8 mouse cellular contexts compared by ENCODE assay signal in genomic region chr11:78466242-78466912, GRCm38 (mm10). TPM values are rescaled to one million over a fixed set of nuclear protein-coding genes. Genes with fewer than 3 reads are reported as not detected.
DNase-seq lines count a peak whose midpoint lies in the region; ATAC-seq and TF ChIP-seq lines count a peak whose summit lies in the region.

No protein-coding gene starts in this region.

- H3K27me3 ChIP-seq in lung, postnatal 0 days (replicated peaks; ENCODE audit: insufficient read depth, low read length): no peaks in the 10 kb centered on the region
- no peaks in the 10 kb centered on the region for H3K27me3 ChIP-seq in forebrain, embryonic 15.5 days
- H3K27me3 ChIP-seq in limb, embryonic 13.5 days: no peaks in the 10 kb centered on the region
- H3K27me3 ChIP-seq in stomach, embryonic 14.5 days (ENCODE audit: control insufficient read depth, insufficient read depth, low read length): no peaks in the 10 kb centered on the region

- no peak for TF ChIP-seq CTCF in lung, postnatal 0 days (IDR thresholded peaks at IDR 0.05)

- peaks cover 4% of the 10 kb centered on the region; the same call in 1 of the 2 replicates for H3K9me3 ChIP-seq in lung, postnatal 0 days (ENCODE audit: low read length)
- no peaks in the 10 kb centered on the region for H3K9me3 ChIP-seq in forebrain, embryonic 15.5 days
- H3K9me3 ChIP-seq in limb, embryonic 13.5 days: no peaks in the 10 kb centered on the region
- H3K9me3 ChIP-seq in stomach, embryonic 14.5 days (ENCODE audit: control insufficient read depth, low read depth, low read length): no peaks in the 10 kb centered on the region; the same call in 1 of the 2 replicates

- H3K27ac ChIP-seq in lung, postnatal 0 days (ENCODE audit: low read length): peak overlapping the region; percentile 54; the same call in 1 of the 2 replicates
- peak overlapping the region; percentile 84 for H3K27ac ChIP-seq in forebrain, embryonic 15.5 days (replicated peaks)
- H3K27ac ChIP-seq in limb, embryonic 13.5 days: peak overlapping the region; percentile 98
- peak overlapping the region; percentile 96 for H3K27ac ChIP-seq in stomach, embryonic 14.5 days (ENCODE audit: low read length)

- no peak for DNase-seq in lung, postnatal 0 days (ENCODE audit: low spot score)
- no peak for DNase-seq in lung, postnatal 14 days
- DNase-seq in layer of hippocampus, postnatal 36 days: no peak
- no peak for DNase-seq in Muller cell, postnatal 12 days (ENCODE audit: inconsistent ontology term)
- DNase-seq in gastrocnemius, adult 18-20 months (ENCODE audit: low spot score): no peak

- no peak for TF ChIP-seq EP300 in lung, postnatal 0 days (IDR thresholded peaks at IDR 0.05)

- peak overlapping the region; percentile 94 for H3K4me2 ChIP-seq in lung, postnatal 0 days (replicated peaks; ENCODE audit: low read depth, low read length)
- H3K4me2 ChIP-seq in forebrain, embryonic 15.5 days (replicated peaks): peak overlapping the region; percentile 82
- H3K4me2 ChIP-seq in limb, embryonic 13.5 days (replicated peaks): peak overlapping the region; percentile 83
- H3K4me2 ChIP-seq in stomach, embryonic 14.5 days (replicated peaks; ENCODE audit: low read depth, low read length): peak overlapping the region; percentile 88

- peak overlapping the region; percentile 65 for H3K4me3 ChIP-seq in lung, postnatal 0 days (ENCODE audit: low read depth, low read length)
- peak overlapping the region; percentile 72 for H3K4me3 ChIP-seq in forebrain, embryonic 15.5 days
- peak overlapping the region; percentile 78 for H3K4me3 ChIP-seq in limb, embryonic 13.5 days
- peak overlapping the region; percentile 78 for H3K4me3 ChIP-seq in stomach, embryonic 14.5 days (ENCODE audit: low read depth, low read length)

- ATAC-seq in lung, postnatal 0 days: no peak
- ATAC-seq in forebrain, embryonic 15.5 days (replicated peaks): peak; percentile 29; the same call in 1 of the 2 replicates
- ATAC-seq in limb, embryonic 13.5 days (ENCODE audit: low FRiP score, low read depth): no peak
- no peak; the same call in 1 of the 2 replicates for ATAC-seq in stomach, embryonic 14.5 days (ENCODE audit: insufficient number of reproducible peaks, insufficient read depth, low FRiP score, low read depth)

- peaks cover 5% of the 10 kb centered on the region; the same call in 1 of the 2 replicates for H3K4me1 ChIP-seq in lung, postnatal 0 days (ENCODE audit: insufficient read depth, low read depth, low read length)
- peaks cover 17% of the 10 kb centered on the region for H3K4me1 ChIP-seq in forebrain, embryonic 15.5 days
- H3K4me1 ChIP-seq in limb, embryonic 13.5 days: peaks cover 26% of the 10 kb centered on the region
- H3K4me1 ChIP-seq in stomach, embryonic 14.5 days (ENCODE audit: control insufficient read depth, insufficient read depth, low read length): peaks cover 15% of the 10 kb centered on the region; the same call in 1 of the 2 replicates

- WGBS in lung, postnatal 0 days: 68% methylated on average over 23 of the region's 23 CpGs
- WGBS in forebrain, embryonic 15.5 days: 43% methylated on average over 23 of the region's 23 CpGs
- 73% methylated on average over 23 of the region's 23 CpGs for WGBS in limb, embryonic 13.5 days
- WGBS in stomach, embryonic 14.5 days: 76% methylated on average over 23 of the region's 23 CpGs

- no peaks in the 10 kb centered on the region for H3K36me3 ChIP-seq in lung, postnatal 0 days (ENCODE audit: insufficient read depth, low read length)
- no peaks in the 10 kb centered on the region; the same call in 1 of the 2 replicates for H3K36me3 ChIP-seq in forebrain, embryonic 15.5 days
- peaks cover 11% of the 10 kb centered on the region for H3K36me3 ChIP-seq in limb, embryonic 13.5 days
- H3K36me3 ChIP-seq in stomach, embryonic 14.5 days (ENCODE audit: control insufficient read depth, insufficient read depth, low read length): no peaks in the 10 kb centered on the region

- H3K9ac ChIP-seq in lung, postnatal 0 days (replicated peaks; ENCODE audit: low read depth): peak overlapping the region; percentile 30; the same call in 1 of the 2 replicates
- peak overlapping the region; percentile 72; the same call in 1 of the 2 replicates for H3K9ac ChIP-seq in forebrain, embryonic 15.5 days (replicated peaks)
- H3K9ac ChIP-seq in limb, embryonic 13.5 days: peak overlapping the region; percentile 91
- H3K9ac ChIP-seq in stomach, embryonic 14.5 days (replicated peaks; ENCODE audit: low read depth, low read length): no peak overlapping the region

RNA-seq across cellular contexts. Expression of gene Slc46a1, which starts 0.9 kb away (rescaled TPM):
- polyA plus RNA-seq in lung, postnatal 0 days (2015; fragmentation: Nextera tagmentation; extraction: Ambion mirVana): 10.6 and 11.9 TPM in 2 replicates
- 20.2 and 21.7 TPM in 2 replicates for polyA plus RNA-seq in forebrain, embryonic 15.5 days (2015; fragmentation: Nextera tagmentation; extraction: Ambion mirVana)
- 17.1 TPM in 2 replicates for polyA plus RNA-seq in limb, embryonic 13.5 days (2015; fragmentation: Nextera tagmentation; extraction: Ambion mirVana)
- 12.9 and 14.3 TPM in 2 replicates for polyA plus RNA-seq in stomach, embryonic 14.5 days (2014; fragmentation: Nextera tagmentation; extraction: Ambion mirVana)
- total RNA-seq in layer of hippocampus, postnatal 36 days (2021): 10 to 100 TPM in 1 of 2 experiments, 1 to 10 TPM in 1; 9.5 to 11.3 TPM
- under 1 TPM; 0.47 to 0.91 TPM for total RNA-seq in gastrocnemius, adult 18-20 months (2021)

RNA-seq across cellular contexts. Expression of gene Sarm1, which starts 31.2 kb away (rescaled TPM):
- polyA plus RNA-seq in lung, postnatal 0 days (2015; fragmentation: Nextera tagmentation; extraction: Ambion mirVana): 0.16 and 0.27 TPM in 2 replicates
- polyA plus RNA-seq in forebrain, embryonic 15.5 days (2015; fragmentation: Nextera tagmentation; extraction: Ambion mirVana): 48.3 and 54.8 TPM in 2 replicates
- polyA plus RNA-seq in limb, embryonic 13.5 days (2015; fragmentation: Nextera tagmentation; extraction: Ambion mirVana): 2.4 and 2.6 TPM in 2 replicates
- 2.1 and 3.6 TPM in 2 replicates for polyA plus RNA-seq in stomach, embryonic 14.5 days (2014; fragmentation: Nextera tagmentation; extraction: Ambion mirVana)
- 10 to 100 TPM; 39.9 to 41.1 TPM for total RNA-seq in layer of hippocampus, postnatal 36 days (2021)
- total RNA-seq in gastrocnemius, adult 18-20 months (2021): under 1 TPM; 0.43 to 0.82 TPM

RNA-seq across cellular contexts. Expression of gene Vtn, which starts 32.5 kb away (rescaled TPM):
- 10.1 and 11.3 TPM in 2 replicates for polyA plus RNA-seq in lung, postnatal 0 days (2015; fragmentation: Nextera tagmentation; extraction: Ambion mirVana)
- polyA plus RNA-seq in forebrain, embryonic 15.5 days (2015; fragmentation: Nextera tagmentation; extraction: Ambion mirVana): 69.0 and 76.3 TPM in 2 replicates
- polyA plus RNA-seq in limb, embryonic 13.5 days (2015; fragmentation: Nextera tagmentation; extraction: Ambion mirVana): 0.39 and 1.8 TPM in 2 replicates
- 0.81 and 5.4 TPM in 2 replicates for polyA plus RNA-seq in stomach, embryonic 14.5 days (2014; fragmentation: Nextera tagmentation; extraction: Ambion mirVana)
- total RNA-seq in layer of hippocampus, postnatal 36 days (2021): 10 to 100 TPM; 54.2 to 70.1 TPM
- 10 to 100 TPM in 1 of 2 experiments, 1 to 10 TPM in 1; 9.5 to 15.0 TPM for total RNA-seq in gastrocnemius, adult 18-20 months (2021)

RNA-seq across cellular contexts. Expression of gene Sebox, which starts 36.9 kb away (rescaled TPM):
- not detected in 2 replicates for polyA plus RNA-seq in lung, postnatal 0 days (2015; fragmentation: Nextera tagmentation; extraction: Ambion mirVana)
- polyA plus RNA-seq in forebrain, embryonic 15.5 days (2015; fragmentation: Nextera tagmentation; extraction: Ambion mirVana): 0.41 TPM in 1 of 2 replicates, not detected in the other
- not detected in 2 replicates for polyA plus RNA-seq in limb, embryonic 13.5 days (2015; fragmentation: Nextera tagmentation; extraction: Ambion mirVana)
- polyA plus RNA-seq in stomach, embryonic 14.5 days (2014; fragmentation: Nextera tagmentation; extraction: Ambion mirVana): not detected in 2 replicates
- 1 to 10 TPM; 4.5 to 4.9 TPM for total RNA-seq in layer of hippocampus, postnatal 36 days (2021)
- total RNA-seq in gastrocnemius, adult 18-20 months (2021): not detected

RNA-seq across cellular contexts. Expression of gene Slc13a2, which starts 44.4 kb away (rescaled TPM):
- 0.43 and 0.51 TPM in 2 replicates for polyA plus RNA-seq in lung, postnatal 0 days (2015; fragmentation: Nextera tagmentation; extraction: Ambion mirVana)
- polyA plus RNA-seq in forebrain, embryonic 15.5 days (2015; fragmentation: Nextera tagmentation; extraction: Ambion mirVana): not detected in 2 replicates
- polyA plus RNA-seq in limb, embryonic 13.5 days (2015; fragmentation: Nextera tagmentation; extraction: Ambion mirVana): not detected in 2 replicates
- polyA plus RNA-seq in stomach, embryonic 14.5 days (2014; fragmentation: Nextera tagmentation; extraction: Ambion mirVana): 0.10 TPM in 2 replicates
- total RNA-seq in layer of hippocampus, postnatal 36 days (2021): not detected
- total RNA-seq in gastrocnemius, adult 18-20 months (2021): not detected

Comparison
In these comparisons a context has a peak if more than half of its experiments do, and no peak if none do; other contexts are left out.
1. RNA of gene Sarm1, which starts 31.2 kb away (polyA plus RNA-seq): 48.3 to 54.8 TPM in forebrain, embryonic 15.5 days; 2.1 to 3.6 TPM in stomach, embryonic 14.5 days, 2.4 to 2.6 TPM in limb, embryonic 13.5 days and 0.16 to 0.27 TPM in lung, postnatal 0 days; every median in the first group is over 10 times any median in the second.
2. Peak in every context shown above with its lines, with median percentiles within 50 percentile points of each other: H3K27ac ChIP-seq, H3K4me2 ChIP-seq and H3K4me3 ChIP-seq.